Mouse (Mus musculus): ENCODE data around the gene Psmd10.

- TF ChIP-seq EP300 (IDR thresholded peaks at IDR 0.05), result no peak
- no peak for TF ChIP-seq CTCF (IDR thresholded peaks at IDR 0.05)
These were observed 53.0 kb downstream of the Psmd10 start for GRCm38 (mm10) chrX:140903487-140903886.

Measured in lung, postnatal 0 days (tissue).